Mouse (Mus musculus) gastrocnemius, adult 8-10 months (tissue): Measurements from ENCODE around the gene Eef1akmt4. TPM values are rescaled to one million over a fixed set of nuclear protein-coding genes. Genes with fewer than 3 reads are reported as not detected.

Experiments
- DNase-seq, 2 experiments: peaks; one replicate each; pipeline ENCODE4 v3.0.0; 2022; ENCODE audit warnings: low spot score in 2 of 2
- total RNA-seq, 4 experiments: library from RNA; stranded (reverse); gene quantifications; 2 replicates each; pipeline ENCODE4 v1.2.4; 2022

The Eef1akmt4 gene
- total RNA-seq, result 1 to 10 TPM; 2.4 to 6.6 (median 4.4) TPM

GRCm38 (mm10) chr16:20611357-20612227, at the start of gene Eef1akmt4, which contains the start of the genes Gm49333 and Alg3:
Eef1akmt4 (plus strand) TSS chr16:20611593.
Gm49333 (plus strand) TSS chr16:20611610.
Alg3 (minus strand) TSS chr16:20611735.
- peak; percentile 81 to 86 for DNase-seq

- DNase-seq, result no peak
These were observed 46.3 kb upstream of the Eef1akmt4 start for GRCm38 (mm10) chr16:20565075-20565474.

- DNase-seq, result no peak
These were observed 21.9 kb upstream of the Eef1akmt4 start, which contains the start of gene Vwa5b2 for GRCm38 (mm10) chr16:20589366-20589938. Vwa5b2 (plus strand) TSS chr16:20589471.

- no peak for DNase-seq
These were observed 21.3 kb upstream of the Eef1akmt4 start for GRCm38 (mm10) chr16:20589939-20590679.

GRCm38 (mm10) chr16:20590680-20591038, 20.7 kb upstream of the Eef1akmt4 start:
- no peak for DNase-seq

- DNase-seq, result no peak
These were observed 20.2 kb upstream of the Eef1akmt4 start for GRCm38 (mm10) chr16:20591076-20591705.

- DNase-seq, result no peak
These were observed 16.2 kb upstream of the Eef1akmt4 start for GRCm38 (mm10) chr16:20595060-20595673.

- DNase-seq, result no peak
These were observed 15.7 kb upstream of the Eef1akmt4 start for GRCm38 (mm10) chr16:20595737-20596136.

GRCm38 (mm10) chr16:20596687-20597441, 14.5 kb upstream of the Eef1akmt4 start:
- DNase-seq, result no peak

- no peak for DNase-seq
These were observed 10.9 kb upstream of the Eef1akmt4 start for GRCm38 (mm10) chr16:20600511-20600910.

- DNase-seq, result no peak
These were observed 6.7 kb upstream of the Eef1akmt4 start for GRCm38 (mm10) chr16:20604705-20605104.

GRCm38 (mm10) chr16:20610501-20611356, 664 bp upstream of the Eef1akmt4 start:
- peak; percentile 57 to 62 for DNase-seq

GRCm38 (mm10) chr16:20619541-20620398, 8.4 kb downstream of the Eef1akmt4 start:
- DNase-seq, result no peak

- no peak for DNase-seq
These were observed 9.0 kb downstream of the Eef1akmt4 start for GRCm38 (mm10) chr16:20620399-20620735.

GRCm38 (mm10) chr16:20620751-20621190, 9.4 kb downstream of the Eef1akmt4 start:
- no peak for DNase-seq

GRCm38 (mm10) chr16:20621191-20621990, 10.0 kb downstream of the Eef1akmt4 start, which contains the start of gene Camk2n2:
Camk2n2 (minus strand) TSS chr16:20621287.
- peak in 1 of 2 experiments; percentile 40 for DNase-seq

GRCm38 (mm10) chr16:20621991-20622685, 10.7 kb downstream of the Eef1akmt4 start:
- no peak for DNase-seq
